Mouse (Mus musculus) heart, adult 2 months (tissue): ENCODE results near the gene Tmem101. TPM values are rescaled to one million over a fixed set of nuclear protein-coding genes. Genes with fewer than 3 reads are reported as not detected.

Experiments
- DNase-seq, 2 experiments: peaks; one replicate each; pipeline ENCODE4 v3.0.0; 2021
- H3K27ac ChIP-seq: fragments of 200-600 bp; 2 replicates; pipeline ENCODE4 v1.8.1; 2022
- H3K27me3 ChIP-seq: fragments of 200-500 bp; 2 replicates; pipeline ENCODE4 v1.6.1; 2012; ENCODE audit warnings: mild to moderate bottlenecking, low read length, inconsistent platforms, mixed read lengths; ENCODE audit not compliant: control insufficient read depth, insufficient read depth
- H3K36me3 ChIP-seq: fragments of 200-500 bp; 2 replicates; pipeline ENCODE4 v1.6.1; 2012; ENCODE audit warnings: low read length, inconsistent platforms; ENCODE audit not compliant: control insufficient read depth, insufficient read depth
- H3K4me1 ChIP-seq: fragments of 200-500 bp; 2 replicates; pipeline ENCODE4 v1.6.1; 2011; ENCODE audit warnings: low read length; ENCODE audit not compliant: control insufficient read depth, insufficient read depth
- H3K4me3 ChIP-seq: fragments of 200-600 bp; 2 replicates; pipeline ENCODE4 v1.8.1; 2022
- H3K79me2 ChIP-seq: fragments of 200-500 bp; replicated peaks from 2 replicates; pipeline ENCODE4 v1.6.1; 2012; ENCODE audit warnings: mild to moderate bottlenecking, inconsistent platforms, low read length, moderate library complexity, mixed read lengths; ENCODE audit not compliant: control insufficient read depth, insufficient read depth
- H3K9ac ChIP-seq: fragments of 200-500 bp; 2 replicates; pipeline ENCODE4 v1.6.1; 2012; ENCODE audit warnings: low read depth, mild to moderate bottlenecking, control low read depth, inconsistent platforms, low read length, mixed read lengths
- CTCF ChIP-seq: fragments of 200-600 bp; IDR thresholded peaks from 2 replicates; pipeline ENCODE4 v1.8.1; 2022; ENCODE audit warnings: antibody characterized with exemption, mild to moderate bottlenecking, moderate library complexity
- EP300 ChIP-seq: fragments of 200-500 bp; IDR thresholded peaks from 2 replicates; pipeline ENCODE4 v1.6.1; 2011; ENCODE audit warnings: low read depth, low read length, control low read depth; ENCODE audit not compliant: insufficient read depth
- POLR2A ChIP-seq: fragments of 200-500 bp; IDR thresholded peaks from 2 replicates; pipeline ENCODE4 v1.6.1; 2011; ENCODE audit warnings: mild to moderate bottlenecking, low read depth, low read length, control low read depth; ENCODE audit not compliant: insufficient read depth
- WGBS: fragments of 180-500 bp; shearing (Covaris S2); methylation state at CpG from one replicate; pipeline ENCODE4 v1.1.7; 2018; 5-methylcytosine and 5-hydroxymethylcytosine counted together
- intact Hi-C: fragments of 180-260 bp; cut with DNase I; formaldehyde crosslinking; loops from one replicate; pipeline ENCODE4 v1.15.1; 2025
- polyA plus RNA-seq: library from polyadenylated mRNA; depleted of rRNA; stranded (reverse); fragments of >200 nt; gene quantifications from 2 replicates; pipeline ENCODE4 v1.2.3, GENCODE M21; 2012
- total RNA-seq, 2 experiments: library from RNA; stranded (reverse); gene quantifications; 2 replicates each; pipeline ENCODE4 v1.2.3; 2021

The Tmem101 gene
- total and polyA plus RNA-seq, 3 experiments, result 12.2 to 20.7 (median 13.6) TPM

DNA sequence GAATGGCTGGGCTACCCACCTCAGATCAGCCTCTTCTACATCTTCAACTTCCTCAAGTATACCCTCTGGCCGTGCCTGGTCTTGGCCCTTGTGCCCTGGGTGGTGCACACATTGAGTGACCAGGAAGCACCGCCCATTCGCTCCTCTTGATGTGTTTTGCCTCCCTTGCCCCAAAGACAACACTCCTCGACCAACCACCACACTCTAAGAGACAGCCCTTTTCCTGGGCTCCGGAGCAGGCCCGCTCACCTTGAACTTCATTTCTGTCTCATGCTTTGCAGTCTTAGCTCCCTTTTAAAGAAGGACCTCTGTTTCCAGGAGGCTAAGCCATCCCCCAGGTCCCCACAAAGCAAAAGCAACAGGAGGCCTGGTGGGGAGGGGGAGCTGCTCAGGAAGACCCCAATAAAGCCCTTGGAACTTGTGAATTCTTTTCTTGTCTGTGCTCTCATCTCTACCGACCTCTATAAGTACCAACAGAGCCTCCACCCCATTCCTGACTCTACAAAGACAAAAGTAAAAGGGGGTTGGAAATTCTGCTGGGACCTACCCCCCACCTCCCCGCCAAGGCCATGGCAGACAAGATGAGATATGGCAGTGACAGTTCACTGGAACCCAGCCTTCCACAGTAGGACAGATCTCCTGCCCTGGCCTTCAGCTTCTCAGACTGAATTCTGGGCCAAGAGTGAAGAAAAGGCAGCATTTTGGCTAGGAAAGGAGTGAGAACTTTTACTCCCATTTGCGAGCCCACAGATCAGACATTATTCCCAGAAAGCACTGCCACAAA is 37.6 kb upstream of the Tmem101 start:
- Histone ChIP-seq H3K4me1 (no peaks in the 10 kb centered on the region; the same call in 1 of the 2 replicates), H3K27ac (no peak overlapping the region), H3K4me3 (no peak overlapping the region), H3K36me3 (no peaks in the 10 kb centered on the region), H3K9ac (no peak overlapping the region), H3K79me2 (no peaks in the 10 kb centered on the region), H3K27me3 (no peaks in the 10 kb centered on the region)
- 83% methylated on average over 9 of the region's 9 CpGs for WGBS
- DNase-seq, result peak in 1 of 2 experiments; percentile 4
- TF ChIP-seq CTCF, result no peak
- no peak for TF ChIP-seq EP300
- intact Hi-C loops, result no loop called here

DNA sequence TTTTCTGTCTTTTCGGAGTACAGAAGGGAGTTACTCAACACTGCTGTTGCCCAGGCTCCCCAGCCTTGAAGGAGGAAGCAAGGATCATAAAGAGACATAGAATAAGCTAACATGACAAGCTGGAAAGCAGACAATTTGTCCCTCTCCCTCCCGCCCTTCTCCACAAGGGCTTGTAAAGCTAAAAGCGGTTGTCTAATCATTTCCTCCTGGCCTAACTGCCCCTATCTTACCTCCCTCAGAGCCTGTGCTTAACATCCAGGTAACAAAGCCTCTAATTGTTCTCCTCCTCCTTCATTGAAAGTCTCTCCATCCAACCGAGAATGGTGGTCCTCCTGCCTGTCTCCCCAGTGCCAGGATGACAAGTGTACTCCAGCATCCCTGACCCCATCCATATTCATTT is 34.6 kb upstream of the Tmem101 start:
- intact Hi-C loops, result loop anchor here (2.0 kb wide), 1 partner anchor 18 kb away; no protein-coding TSS in a partner anchor
- Histone ChIP-seq H3K4me3 (no peak overlapping the region), H3K27me3 (no peaks in the 10 kb centered on the region), H3K27ac (no peak overlapping the region), H3K4me1 (no peaks in the 10 kb centered on the region; the same call in 1 of the 2 replicates), H3K79me2 (no peaks in the 10 kb centered on the region), H3K9ac (no peak overlapping the region), H3K36me3 (no peaks in the 10 kb centered on the region)
- no peak for DNase-seq
- WGBS, result 66% methylated on average over 4 of the region's 4 CpGs
- TF ChIP-seq POLR2A (no peak), CTCF (no peak), EP300 (no peak)

DNA sequence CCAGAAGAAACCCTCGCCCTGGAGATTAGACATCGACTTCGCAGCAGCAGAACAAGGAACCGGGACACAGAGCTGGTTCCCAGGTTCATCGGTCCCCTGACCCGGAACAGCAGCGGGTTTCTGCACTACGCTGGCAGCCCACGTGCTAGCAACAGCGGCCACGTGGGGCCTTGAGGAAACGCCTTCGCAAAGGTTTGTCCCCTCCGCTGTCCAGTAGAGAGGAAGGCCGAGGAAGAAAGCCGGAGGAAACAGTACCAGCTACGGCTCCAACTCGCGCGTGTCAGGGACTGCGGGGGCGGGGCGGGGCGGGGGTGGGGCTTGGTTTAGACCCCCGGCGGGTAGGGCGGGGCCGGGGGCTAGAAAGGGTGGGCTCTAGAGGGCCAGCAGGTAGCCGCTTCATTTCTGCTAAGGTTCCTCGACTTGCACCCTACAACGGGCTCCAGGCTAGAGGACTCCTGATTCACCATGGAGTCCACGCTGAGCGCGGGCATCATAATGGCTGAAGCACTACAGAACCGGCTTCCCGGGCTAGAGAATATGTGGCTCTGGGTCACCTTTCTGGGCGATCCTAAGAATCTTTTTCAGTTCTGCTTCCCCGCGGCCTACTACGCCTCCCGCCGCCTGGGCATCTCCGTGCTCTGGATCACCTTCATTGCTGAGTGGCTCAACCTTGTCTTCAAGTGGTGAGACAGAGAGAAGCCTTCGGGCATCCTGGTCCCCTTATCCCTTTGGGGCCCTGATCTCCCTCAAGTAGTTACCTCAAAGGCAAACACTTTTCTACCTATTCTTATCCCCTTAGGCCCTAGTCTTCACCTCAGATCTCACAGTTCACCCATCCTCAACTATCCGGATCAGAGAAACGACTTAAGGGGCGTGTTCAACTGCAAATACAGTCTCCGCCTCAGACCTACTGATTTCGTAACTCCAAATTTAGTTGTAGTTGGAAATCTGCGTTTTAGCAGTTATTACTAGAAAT is 33.5 kb upstream of the Tmem101 start, which contains the start of gene G6pc3:
Gene G6pc3, plus strand, starts transcription at position 160 of the 976 bp plus-strand sequence.
- WGBS, result 1% methylated on average over 50 of the region's 50 CpGs
- Histone ChIP-seq H3K4me1 (no peaks in the 10 kb centered on the region; the same call in 1 of the 2 replicates), H3K27me3 (no peaks in the 10 kb centered on the region), H3K36me3 (no peaks in the 10 kb centered on the region), H3K4me3 (peak within 1 kb of the TSS; percentile 82), H3K9ac (peak within 1 kb of the TSS; percentile 67), H3K79me2 (no peaks in the 10 kb centered on the region), H3K27ac (peak within 1 kb of the TSS; percentile 79)
- DNase-seq, result peak; percentile 91 to 93
- TF ChIP-seq CTCF, result no peak
- peak; percentile 40; the same call in 1 of the 2 replicates for TF ChIP-seq POLR2A
- peak; percentile 85 for TF ChIP-seq EP300
- intact Hi-C loops, result loop anchor here (2.0 to 10.0 kb wide), 3 partner anchors 19 to 1745 kb away; partner anchors contain the start of genes BC030867, Klhl10 and Nt5c3b

DNA sequence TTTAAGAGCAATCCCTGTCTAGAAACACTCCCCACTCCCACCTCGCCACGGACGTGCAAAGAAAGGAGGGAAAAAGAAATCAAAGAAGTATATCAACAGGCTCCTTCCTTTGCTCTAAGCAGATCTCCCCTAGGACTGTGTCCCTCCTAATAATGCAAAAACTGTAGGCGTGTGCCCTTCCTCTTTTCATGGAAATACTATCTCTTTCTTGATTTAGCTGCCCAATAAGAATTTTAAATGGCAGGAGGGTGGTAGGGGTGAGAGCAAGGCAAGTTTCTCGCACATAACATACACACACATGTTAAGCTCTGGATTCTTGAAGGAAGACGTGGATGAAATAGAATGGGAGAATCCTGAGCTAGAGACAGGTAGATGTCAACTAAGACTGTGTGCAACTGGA is 32.8 kb upstream of the Tmem101 start:
- peak overlapping the region; percentile 82 for H3K4me3 ChIP-seq
- H3K9ac ChIP-seq, result peak overlapping the region; percentile 54; the same call in 1 of the 2 replicates
- 0 out of 2 replicates have a peak, but pooled peaks cover 3% of the 10 kb centered on the region for H3K79me2 ChIP-seq
- no peaks in the 10 kb centered on the region for H3K36me3 ChIP-seq
- TF ChIP-seq POLR2A (no peak), CTCF (no peak)
- H3K27ac ChIP-seq, result peak overlapping the region; percentile 37
- intact Hi-C loops, result loop anchor here (5.0 to 10.0 kb wide), 2 partner anchors 58 to 1744 kb away; partner anchors contain the start of genes BC030867, Klhl10 and Nt5c3b
- H3K27me3 ChIP-seq, result no peaks in the 10 kb centered on the region
- DNase-seq, result no peak
- H3K4me1 ChIP-seq, result no peaks in the 10 kb centered on the region; the same call in none of the 2 replicates
- WGBS, result 54% methylated on average over 6 of the region's 6 CpGs

DNA sequence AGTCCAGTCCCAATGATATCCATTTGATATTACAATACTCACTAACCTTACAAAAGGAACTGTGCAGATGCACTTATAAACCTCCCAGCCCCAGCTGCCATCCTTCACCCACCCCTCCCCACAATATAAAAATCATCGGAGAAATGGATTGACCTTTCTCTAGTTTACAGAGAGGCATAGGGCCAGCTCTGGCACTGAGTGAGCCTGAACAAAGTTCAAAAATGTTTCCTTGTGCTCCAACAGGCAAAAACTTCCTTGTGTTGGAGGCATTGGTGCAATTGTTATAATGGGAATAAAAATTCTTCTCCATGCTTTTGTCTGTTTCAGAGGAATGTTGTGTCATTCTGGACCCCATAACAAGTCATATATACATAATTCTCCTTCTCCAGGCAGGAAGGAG is 30.0 kb upstream of the Tmem101 start:
- no peak for TF ChIP-seq CTCF
- no peak for TF ChIP-seq POLR2A
- TF ChIP-seq EP300, result no peak

More for the DNA sequence above, 30.0 kb upstream of the Tmem101 start:
- no peak for DNase-seq
- Histone ChIP-seq H3K9ac (no peak overlapping the region), H3K79me2 (0 out of 2 replicates have a peak, but pooled peaks cover 3% of the 10 kb centered on the region), H3K27me3 (no peaks in the 10 kb centered on the region), H3K4me3 (no peak overlapping the region), H3K27ac (no peak overlapping the region), H3K36me3 (peaks cover under 1% of the 10 kb centered on the region; the same call in 1 of the 2 replicates), H3K4me1 (no peaks in the 10 kb centered on the region; the same call in none of the 2 replicates)
- 47% methylated on average over 1 of the region's 1 CpGs for WGBS
- intact Hi-C loops, result loop anchor here (5.0 to 10.0 kb wide), 2 partner anchors 61 to 1741 kb away; partner anchors contain the start of genes BC030867, Klhl10 and Nt5c3b
